In the genomic region with DNA sequence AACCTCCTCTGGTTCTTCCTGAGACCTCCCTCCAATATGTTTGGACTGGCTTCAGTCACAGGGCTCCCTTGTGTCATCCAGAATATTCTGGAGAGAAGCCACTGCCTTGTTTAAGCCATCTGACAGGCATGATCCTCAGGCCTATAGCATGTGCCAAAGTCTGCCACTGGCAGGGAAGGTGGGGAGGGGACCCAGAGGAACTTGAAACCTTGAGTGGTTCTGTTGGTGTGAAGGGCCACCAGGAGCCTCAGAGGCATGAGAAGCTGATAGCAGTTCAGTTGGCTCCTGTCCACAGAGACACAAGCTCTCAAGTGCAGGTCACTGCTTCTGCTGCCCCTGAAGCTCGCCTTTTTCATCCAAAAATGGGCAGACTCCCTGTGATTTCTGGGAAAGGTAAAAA, we compare ENCODE assay signal across 15 mouse cellular contexts. TPM values are rescaled to one million over a fixed set of nuclear protein-coding genes. Genes with fewer than 3 reads are reported as not detected.
DNase-seq lines count a peak whose midpoint lies in the region; TF ChIP-seq lines count a peak whose summit lies in the region.
"Had no signal": no experiment of that assay in that cellular context is flagged by ENCODE, and none has a peak within 500 bp of the region (broad histone marks: within the 10 kb centered on the region; RNA-seq: fewer than 3 reads in every experiment).

No protein-coding gene starts in this region.

- no peak for TF ChIP-seq CTCF in brain, embryonic 14.5 days (IDR thresholded peaks at IDR 0.05; ENCODE audit: borderline replicate concordance, extremely low read depth, insufficient read depth, insufficient read length)

- DNase-seq in heart, adult 18-20 months = peak; percentile 38 to 41
- DNase-seq in heart, adult 9 months (ENCODE audit: low spot score in 2 of 2) = no peak
- DNase-seq in left cerebral cortex, postnatal 4 days = peak; percentile 57
- DNase-seq in left cerebral cortex, postnatal 25 days (ENCODE audit: low spot score in 2 of 2) = no peak
- DNase-seq in brain, embryonic 14.5 days (ENCODE audit: low read depth) = peak; percentile 23
- DNase-seq in cerebellum, postnatal 10 days = peak; percentile 81 to 83
- no peak for DNase-seq in urinary bladder, postnatal 36 days (ENCODE audit: low spot score in 2 of 2)
- no peak for DNase-seq in spleen, postnatal 14 days (ENCODE audit: low spot score in 2 of 2)
- DNase-seq: adrenal gland, adult 2 months; embryo, embryonic 11 days; gastrocnemius, postnatal 25 days; kidney, adult 11 months; kidney, postnatal 4 days; spleen, adult 18-20 months; thymus, postnatal 25 days had no signal

- no peak for TF ChIP-seq POLR2A in brain, embryonic 14.5 days (IDR thresholded peaks at IDR 0.05; ENCODE audit: borderline replicate concordance, extremely low read depth, insufficient read depth, insufficient read length, poor library complexity, severe bottlenecking)

- intact Hi-C loops in left cerebral cortex, postnatal 4 days (cut with DNase I) = no loop called here
- intact Hi-C loops in left cerebral cortex, postnatal 25 days (cut with DNase I) = no loop called here

RNA-seq across cellular contexts. Expression of gene Slc35b1, which starts 12.1 kb away (rescaled TPM):
- 10 to 100 TPM; 32.0 to 37.3 TPM for total RNA-seq in heart, adult 18-20 months (2021)
- 10 to 100 TPM; 85.9 to 87.2 TPM for total RNA-seq in left cerebral cortex, postnatal 4 days (2021)
- 10 to 100 TPM; 65.6 to 66.0 TPM for total RNA-seq in left cerebral cortex, postnatal 25 days (2021)
- 116 and 157 TPM in 2 replicates for polyA plus RNA-seq in brain, embryonic 14.5 days (2012; rRNA removed)

RNA-seq across cellular contexts. Expression of gene Spop, which starts 17.3 kb away (rescaled TPM):
- 100 to 1,000 TPM; 159 to 164 TPM for total RNA-seq in heart, adult 18-20 months (2021)
- total RNA-seq in left cerebral cortex, postnatal 4 days (2021) = 100 to 1,000 TPM; 103 to 126 TPM
- 100 to 1,000 TPM; 183 to 188 TPM for total RNA-seq in left cerebral cortex, postnatal 25 days (2021)
- 44.8 and 71.4 TPM in 2 replicates for polyA plus RNA-seq in brain, embryonic 14.5 days (2012; rRNA removed)

RNA-seq across cellular contexts. Expression of gene Fam117a, which starts 59.7 kb away (rescaled TPM):
- 1 to 10 TPM; 6.6 to 7.0 TPM for total RNA-seq in heart, adult 18-20 months (2021)
- total RNA-seq in left cerebral cortex, postnatal 4 days (2021) = 1 to 10 TPM; 4.5 to 4.8 TPM
- 1 to 10 TPM; 2.5 to 3.8 TPM for total RNA-seq in left cerebral cortex, postnatal 25 days (2021)
- 9.9 and 14.4 TPM in 2 replicates for polyA plus RNA-seq in brain, embryonic 14.5 days (2012; rRNA removed)

Comparison
In these comparisons a context has a peak if more than half of its experiments do, and no peak if none do; other contexts are left out.
1. DNase-seq: peak in heart, adult 18-20 months (2 of 2), left cerebral cortex, postnatal 4 days (single experiment), brain, embryonic 14.5 days (single experiment) and cerebellum, postnatal 10 days (2 of 2); none in heart, adult 9 months (0 of 2), left cerebral cortex, postnatal 25 days (0 of 2), urinary bladder, postnatal 36 days (0 of 2) and spleen, postnatal 14 days (0 of 2).